Mouse (Mus musculus): Measurements from ENCODE around the gene Crybg1.
"Not testable (repeated sequence)": the region's sequence is repeated elsewhere in the genome, so short reads cannot be mapped to it uniquely, and the experiment has no call there.

The Crybg1 gene

GRCm38 (mm10) chr10:44004221-44004751, 144.4 kb downstream of the Crybg1 start:
- DNase-seq, result peak; percentile 33

- DNase-seq, result peak; percentile 76
These were observed 145.0 kb downstream of the Crybg1 start for GRCm38 (mm10) chr10:44003551-44004151.

- DNase-seq, result no peak
These were observed 145.6 kb downstream of the Crybg1 start for GRCm38 (mm10) chr10:44002995-44003524.

- DNase-seq, result peak; percentile 53
These were observed 146.4 kb downstream of the Crybg1 start for GRCm38 (mm10) chr10:44002004-44002940.

- DNase-seq, result no peak
These were observed 148.3 kb downstream of the Crybg1 start for GRCm38 (mm10) chr10:44000156-44000865.

GRCm38 (mm10) chr10:43998503-43999082, 150.1 kb downstream of the Crybg1 start:
- no peak for DNase-seq

- no peak for DNase-seq
These were observed 150.6 kb downstream of the Crybg1 start for GRCm38 (mm10) chr10:43998023-43998422.

GRCm38 (mm10) chr10:43997276-43997675, 151.4 kb downstream of the Crybg1 start:
- DNase-seq, result peak; percentile 47

- DNase-seq, result peak; percentile 50
These were observed 152.6 kb downstream of the Crybg1 start for GRCm38 (mm10) chr10:43995858-43996650.

GRCm38 (mm10) chr10:43993198-43993597, 155.5 kb downstream of the Crybg1 start:
- no peak for DNase-seq

GRCm38 (mm10) chr10:43992506-43992905, 156.1 kb downstream of the Crybg1 start:
- no peak for DNase-seq

GRCm38 (mm10) chr10:43991268-43991667, 157.4 kb downstream of the Crybg1 start:
- no peak for DNase-seq

GRCm38 (mm10) chr10:43983866-43984265, 164.8 kb downstream of the Crybg1 start:
- no peak for DNase-seq

GRCm38 (mm10) chr10:43983241-43983640, 165.4 kb downstream of the Crybg1 start:
- DNase-seq, result no peak

GRCm38 (mm10) chr10:43982470-43982869, 166.2 kb downstream of the Crybg1 start:
- DNase-seq, result no peak

GRCm38 (mm10) chr10:43980742-43981141, 167.9 kb downstream of the Crybg1 start:
- not testable (repeated sequence) for DNase-seq

- no peak for DNase-seq
These were observed 168.6 kb downstream of the Crybg1 start for GRCm38 (mm10) chr10:43980080-43980479.

- DNase-seq, result no peak
These were observed 171.3 kb downstream of the Crybg1 start for GRCm38 (mm10) chr10:43977353-43977752.

GRCm38 (mm10) chr10:43973244-43973643, 175.4 kb downstream of the Crybg1 start:
- no peak for DNase-seq

GRCm38 (mm10) chr10:43964943-43965342, 183.7 kb downstream of the Crybg1 start:
- no peak for DNase-seq

GRCm38 (mm10) chr10:43953942-43954341, 194.7 kb downstream of the Crybg1 start:
- DNase-seq, result peak; percentile 74

- no peak for DNase-seq
These were observed 203.2 kb downstream of the Crybg1 start for GRCm38 (mm10) chr10:43945435-43945834.
